Mouse (Mus musculus) spleen, adult 2 months (tissue): ENCODE data around the gene Crybb2.

ENCODE experiments used
- CTCF ChIP-seq: fragments of 200-500 bp; IDR thresholded peaks from 2 replicates; pipeline ENCODE4 v1.5.1; 2011; ENCODE audit warnings: mild to moderate bottlenecking, inconsistent platforms; ENCODE audit not compliant: insufficient read depth, insufficient read length, insufficient replicate concordance; ENCODE audit errors: extremely low read depth
- POLR2A ChIP-seq: fragments of 200-500 bp; IDR thresholded peaks from 2 replicates; pipeline ENCODE4 v1.6.1; 2011; ENCODE audit warnings: low read depth, low read length, inconsistent platforms

DNA sequence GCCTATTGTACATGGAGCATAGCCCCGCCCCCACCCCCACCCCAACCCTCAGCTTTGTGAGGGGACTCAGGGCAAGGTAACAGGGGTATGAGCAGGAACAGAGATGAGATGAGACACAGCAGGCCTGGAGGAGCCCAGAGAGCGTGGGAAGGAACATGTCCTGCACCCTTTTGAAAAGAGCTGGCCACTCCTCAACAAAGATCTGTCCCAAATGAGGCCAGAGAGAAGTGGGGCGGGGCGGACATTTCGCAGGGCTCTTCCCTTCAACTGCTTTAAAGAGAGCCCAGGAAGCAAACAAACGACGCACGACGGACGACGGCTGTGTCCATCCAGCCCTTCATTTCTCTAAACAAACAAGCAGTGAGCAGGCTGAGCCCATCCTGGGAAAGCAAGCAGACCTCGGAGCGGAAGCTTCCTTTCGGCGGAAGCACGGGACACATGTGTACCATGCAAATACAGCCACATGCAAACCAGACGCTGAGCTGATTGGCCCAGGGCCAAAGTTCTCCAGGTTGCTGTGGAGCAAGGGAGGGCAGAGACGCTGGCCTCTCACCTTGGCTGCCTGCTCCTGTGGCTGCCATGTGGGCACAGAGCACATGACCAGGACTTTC lies 45.7 kb downstream of the Crybb2 start:
- TF ChIP-seq POLR2A (no peak), CTCF (no peak)
